Mouse (Mus musculus): Measurements from ENCODE around the gene Lars2. TPM values are rescaled to one million over a fixed set of nuclear protein-coding genes. Genes with fewer than 3 reads are reported as not detected.

The Lars2 gene
- polyA plus RNA-seq, 1 experiment = 617 TPM

GRCm38 (mm10) chr9:123480253-123480921, 113.7 kb downstream of the Lars2 start:
- DNase-seq (ENCODE audit: low read depth in 1 of 2, low spot score in 2 of 2) = peak; percentile 60 to 82
- H3K36me3 ChIP-seq (ENCODE audit: control insufficient read depth, insufficient read depth, low read length) = peaks cover 10% of the 10 kb centered on the region
- 39% methylated on average over 18 of the region's 18 CpGs for WGBS
- no peaks in the 10 kb centered on the region for H3K27me3 ChIP-seq (ENCODE audit: control insufficient read depth, insufficient read depth, low read length)
- peaks cover 26% of the 10 kb centered on the region for H3K4me1 ChIP-seq (ENCODE audit: control insufficient read depth, insufficient read depth, insufficient read length)
- peak overlapping the region; percentile 83 for H3K4me3 ChIP-seq (ENCODE audit: extremely low read depth, insufficient read depth, insufficient read length)
- H3K27ac ChIP-seq (ENCODE audit: insufficient read depth, low read length) = peak overlapping the region; percentile 92
- no peak; the same call in 1 of the 2 replicates for TF ChIP-seq POLR2A (IDR thresholded peaks at IDR 0.05; ENCODE audit: low read depth, low read length)
- TF ChIP-seq CTCF (IDR thresholded peaks at IDR 0.05; ENCODE audit: extremely low read depth, insufficient read depth, insufficient read length, insufficient replicate concordance) = no peak

DNA sequence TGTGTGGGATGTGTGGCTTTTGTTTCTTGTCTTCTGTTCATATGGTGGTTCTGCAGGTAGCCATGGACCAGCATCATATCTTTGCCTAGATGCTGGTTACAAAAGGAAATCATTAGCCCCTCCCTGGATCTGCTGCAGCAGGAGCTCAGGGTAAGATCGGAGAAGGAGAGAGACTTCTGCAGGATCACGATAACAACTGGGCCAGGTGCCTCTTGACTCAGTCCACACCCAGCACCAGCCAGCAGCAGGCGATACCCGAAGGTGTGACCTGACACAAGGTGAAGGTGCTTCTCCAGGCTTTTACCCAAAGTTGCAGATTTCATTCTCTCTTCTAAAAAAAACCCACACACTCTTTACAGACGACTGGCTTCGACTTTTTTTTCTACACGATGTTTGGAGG, 114.4 kb downstream of the Lars2 start:
- H3K27ac ChIP-seq (ENCODE audit: insufficient read depth, low read length) = peak overlapping the region; percentile 36
- peak overlapping the region; percentile 83 for H3K4me3 ChIP-seq (ENCODE audit: extremely low read depth, insufficient read depth, insufficient read length)
- peaks cover 10% of the 10 kb centered on the region for H3K36me3 ChIP-seq (ENCODE audit: control insufficient read depth, insufficient read depth, low read length)
- 37% methylated on average over 7 of the region's 7 CpGs for WGBS
- DNase-seq (ENCODE audit: low read depth in 1 of 2, low spot score in 2 of 2) = no peak
- H3K4me1 ChIP-seq (ENCODE audit: control insufficient read depth, insufficient read depth, insufficient read length) = peaks cover 30% of the 10 kb centered on the region
- no peak for TF ChIP-seq CTCF (IDR thresholded peaks at IDR 0.05; ENCODE audit: extremely low read depth, insufficient read depth, insufficient read length, insufficient replicate concordance)
- no peak for TF ChIP-seq POLR2A (IDR thresholded peaks at IDR 0.05; ENCODE audit: low read depth, low read length)
- no peaks in the 10 kb centered on the region for H3K27me3 ChIP-seq (ENCODE audit: control insufficient read depth, insufficient read depth, low read length)

GRCm38 (mm10) chr9:123483598-123483997, 116.9 kb downstream of the Lars2 start:
- Histone ChIP-seq H3K36me3 (ENCODE audit: control insufficient read depth, insufficient read depth, low read length) (peaks cover 12% of the 10 kb centered on the region), H3K27me3 (ENCODE audit: control insufficient read depth, insufficient read depth, low read length) (no peaks in the 10 kb centered on the region), H3K4me1 (ENCODE audit: control insufficient read depth, insufficient read depth, insufficient read length) (peaks cover 27% of the 10 kb centered on the region), H3K27ac (ENCODE audit: insufficient read depth, low read length) (no peak overlapping the region), H3K4me3 (ENCODE audit: extremely low read depth, insufficient read depth, insufficient read length) (no peak overlapping the region)
- no peak for DNase-seq (ENCODE audit: low read depth in 1 of 2, low spot score in 2 of 2)
- WGBS = 100% methylated on average over 1 of the region's 1 CpGs
- TF ChIP-seq CTCF (IDR thresholded peaks at IDR 0.05; ENCODE audit: extremely low read depth, insufficient read depth, insufficient read length, insufficient replicate concordance) (no peak), POLR2A (IDR thresholded peaks at IDR 0.05; ENCODE audit: low read depth, low read length) (no peak)

GRCm38 (mm10) chr9:123484830-123485229, 118.1 kb downstream of the Lars2 start:
- TF ChIP-seq POLR2A (IDR thresholded peaks at IDR 0.05; ENCODE audit: low read depth, low read length) (no peak), CTCF (IDR thresholded peaks at IDR 0.05; ENCODE audit: extremely low read depth, insufficient read depth, insufficient read length, insufficient replicate concordance) (no peak)
- 95% methylated on average over 3 of the region's 3 CpGs for WGBS
- Histone ChIP-seq H3K4me1 (ENCODE audit: control insufficient read depth, insufficient read depth, insufficient read length) (peaks cover 31% of the 10 kb centered on the region), H3K36me3 (ENCODE audit: control insufficient read depth, insufficient read depth, low read length) (peaks cover 13% of the 10 kb centered on the region), H3K27me3 (ENCODE audit: control insufficient read depth, insufficient read depth, low read length) (no peaks in the 10 kb centered on the region), H3K4me3 (ENCODE audit: extremely low read depth, insufficient read depth, insufficient read length) (no peak overlapping the region), H3K27ac (ENCODE audit: insufficient read depth, low read length) (no peak overlapping the region)
- DNase-seq (ENCODE audit: low read depth in 1 of 2, low spot score in 2 of 2) = no peak

- WGBS = 90% methylated on average over 4 of the region's 4 CpGs
- Histone ChIP-seq H3K4me1 (ENCODE audit: control insufficient read depth, insufficient read depth, insufficient read length) (peaks cover 32% of the 10 kb centered on the region), H3K36me3 (ENCODE audit: control insufficient read depth, insufficient read depth, low read length) (peaks cover 13% of the 10 kb centered on the region)
Observed at GRCm38 (mm10) chr9:123485561-123485960, 118.8 kb downstream of the Lars2 start.

GRCm38 (mm10) chr9:123486635-123487034, 119.9 kb downstream of the Lars2 start:
- no peak overlapping the region for H3K4me3 ChIP-seq (ENCODE audit: extremely low read depth, insufficient read depth, insufficient read length)
- no peak for TF ChIP-seq CTCF (IDR thresholded peaks at IDR 0.05; ENCODE audit: extremely low read depth, insufficient read depth, insufficient read length, insufficient replicate concordance)
- TF ChIP-seq POLR2A (IDR thresholded peaks at IDR 0.05; ENCODE audit: low read depth, low read length) = no peak
- no peak for DNase-seq (ENCODE audit: low read depth in 1 of 2, low spot score in 2 of 2)
- WGBS = 91% methylated on average over 3 of the region's 3 CpGs
- H3K27me3 ChIP-seq (ENCODE audit: control insufficient read depth, insufficient read depth, low read length) = no peaks in the 10 kb centered on the region
- no peak overlapping the region for H3K27ac ChIP-seq (ENCODE audit: insufficient read depth, low read length)
- peaks cover 11% of the 10 kb centered on the region for H3K36me3 ChIP-seq (ENCODE audit: control insufficient read depth, insufficient read depth, low read length)
- H3K4me1 ChIP-seq (ENCODE audit: control insufficient read depth, insufficient read depth, insufficient read length) = peaks cover 37% of the 10 kb centered on the region

More at GRCm38 (mm10) chr9:123485561-123485960, 118.8 kb downstream of the Lars2 start:
- TF ChIP-seq POLR2A (IDR thresholded peaks at IDR 0.05; ENCODE audit: low read depth, low read length) = no peak
- no peak for TF ChIP-seq CTCF (IDR thresholded peaks at IDR 0.05; ENCODE audit: extremely low read depth, insufficient read depth, insufficient read length, insufficient replicate concordance)
- no peaks in the 10 kb centered on the region for H3K27me3 ChIP-seq (ENCODE audit: control insufficient read depth, insufficient read depth, low read length)
- no peak for DNase-seq (ENCODE audit: low read depth in 1 of 2, low spot score in 2 of 2)
- no peak overlapping the region for H3K4me3 ChIP-seq (ENCODE audit: extremely low read depth, insufficient read depth, insufficient read length)
- H3K27ac ChIP-seq (ENCODE audit: insufficient read depth, low read length) = no peak overlapping the region

DNA sequence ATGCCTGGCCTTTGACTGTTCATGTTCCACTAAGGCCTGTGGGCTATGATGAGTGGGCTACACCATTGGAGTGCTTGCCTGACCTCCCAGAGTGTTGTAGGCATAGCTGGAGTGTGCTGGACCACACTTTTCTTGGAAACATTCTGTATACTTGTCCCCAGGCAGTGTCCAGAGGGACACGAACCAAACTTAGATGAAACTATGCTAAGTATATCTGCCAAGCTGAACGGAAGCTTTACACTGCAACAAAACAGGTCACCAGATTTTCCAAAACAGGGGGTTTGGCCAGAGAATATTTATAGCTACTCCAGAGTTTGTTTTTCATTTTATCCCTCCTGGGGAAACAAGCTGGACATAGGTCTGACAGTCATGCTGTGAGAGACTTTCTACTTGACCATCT, 122.3 kb downstream of the Lars2 start:
- H3K36me3 ChIP-seq (ENCODE audit: control insufficient read depth, insufficient read depth, low read length) = peaks cover 7% of the 10 kb centered on the region
- H3K27ac ChIP-seq (ENCODE audit: insufficient read depth, low read length) = peak overlapping the region; percentile 45
- WGBS = 49% methylated on average over 2 of the region's 2 CpGs
- peaks cover 33% of the 10 kb centered on the region for H3K4me1 ChIP-seq (ENCODE audit: control insufficient read depth, insufficient read depth, insufficient read length)
- H3K27me3 ChIP-seq (ENCODE audit: control insufficient read depth, insufficient read depth, low read length) = no peaks in the 10 kb centered on the region
- no peak for DNase-seq (ENCODE audit: low read depth in 1 of 2, low spot score in 2 of 2)
- no peak for TF ChIP-seq POLR2A (IDR thresholded peaks at IDR 0.05; ENCODE audit: low read depth, low read length)
- TF ChIP-seq CTCF (IDR thresholded peaks at IDR 0.05; ENCODE audit: extremely low read depth, insufficient read depth, insufficient read length, insufficient replicate concordance) = no peak
- H3K4me3 ChIP-seq (ENCODE audit: extremely low read depth, insufficient read depth, insufficient read length) = no peak overlapping the region

All from spleen, adult 2 months (tissue).